Mouse (Mus musculus) embryonic facial prominence, embryonic 11.5 days (tissue): ENCODE data around the gene Foxp4. TPM values are rescaled to one million over a fixed set of nuclear protein-coding genes. Genes with fewer than 3 reads are reported as not detected.
A peak's percentile ranks its signal among the peaks of the same experiment; 100 is the strongest.

Experiments used
- ATAC-seq: fragments of 200-750 bp; cut with Nextera tagmentation; replicated peaks from 2 replicates; pipeline ENCODE4 v1.8.0; 2017; ENCODE audit warnings: low read depth; ENCODE audit not compliant: insufficient number of reproducible peaks, low FRiP score, low TSS enrichment
- DNase-seq: peaks from one replicate; pipeline ENCODE4 v3.0.0-alpha.2; 2015; ENCODE audit warnings: low spot score
- H3K27ac ChIP-seq: fragments of 300-500 bp; sonication (generic); replicated peaks from 2 replicates; pipeline ENCODE4 v1.5.1; 2014; ENCODE audit warnings: mild to moderate bottlenecking, low read depth, low read length, control low read depth
- H3K27me3 ChIP-seq: fragments of 300-500 bp; sonication (generic); 2 replicates; pipeline ENCODE4 v1.6.1; 2014; ENCODE audit warnings: mild to moderate bottlenecking, low read length, moderate library complexity, mixed read lengths; ENCODE audit not compliant: control insufficient read depth, insufficient read depth
- H3K36me3 ChIP-seq: fragments of 300-500 bp; sonication (generic); replicated peaks from 2 replicates; pipeline ENCODE4 v1.6.1; 2014; ENCODE audit warnings: low read depth, mild to moderate bottlenecking, low read length, moderate library complexity, mixed read lengths; ENCODE audit not compliant: control insufficient read depth, insufficient read depth
- H3K4me1 ChIP-seq: fragments of 300-500 bp; sonication (generic); 2 replicates; pipeline ENCODE4 v1.6.1; 2014; ENCODE audit warnings: low read length, mixed read lengths; ENCODE audit not compliant: control insufficient read depth, insufficient read depth
- H3K4me2 ChIP-seq: fragments of 300-500 bp; sonication (generic); 2 replicates; pipeline ENCODE4 v1.6.1; 2014; ENCODE audit warnings: low read depth, mild to moderate bottlenecking, control low read depth, low read length, moderate library complexity
- H3K4me3 ChIP-seq: fragments of 300-500 bp; sonication (generic); 2 replicates; pipeline ENCODE4 v1.5.1; 2014; ENCODE audit warnings: low read depth, low read length, control low read depth
- H3K9ac ChIP-seq: fragments of 300-500 bp; sonication (generic); replicated peaks from 2 replicates; pipeline ENCODE4 v1.6.1; 2014; ENCODE audit warnings: mild to moderate bottlenecking, control low read depth, low read length
- H3K9me3 ChIP-seq: fragments of 300-500 bp; sonication (generic); replicated peaks from 2 replicates; pipeline ENCODE4 v1.6.1; 2016; ENCODE audit warnings: mild to moderate bottlenecking, low read length, inconsistent platforms, mixed read lengths; ENCODE audit not compliant: control insufficient read depth
- WGBS: fragments of 180-500 bp; shearing (Covaris S2); extraction: QIAGEN DNeasy Blood & Tissue Kit; methylation state at CpG from one replicate; pipeline ENCODE4 v1.1.7; 2014; 5-methylcytosine and 5-hydroxymethylcytosine counted together
- polyA plus RNA-seq: library from polyadenylated mRNA; unstranded; fragments of >200 nt; fragmentation: Nextera tagmentation; extraction: Ambion mirVana; gene quantifications from 2 replicates; pipeline ENCODE4 v1.2.1, GENCODE M21; 2014

Foxp4 gene
- polyA plus RNA-seq, 1 experiment from 2014 or later: 29.0 TPM

- Histone ChIP-seq H3K4me1 (peaks cover 4% of the 10 kb centered on the region), H3K27ac (peak overlapping the region; percentile 61), H3K9me3 (no peaks in the 10 kb centered on the region), H3K9ac (no peak overlapping the region), H3K27me3 (no peaks in the 10 kb centered on the region), H3K36me3 (peaks cover 7% of the 10 kb centered on the region), H3K4me2 (peak overlapping the region; percentile 19; the same call in 1 of the 2 replicates), H3K4me3 (no peak overlapping the region)
- ATAC-seq (no peak), DNase-seq (peak; percentile 55)
- 51% methylated on average over 8 of the region's 8 CpGs for WGBS
Observed at GRCm38 (mm10) chr17:47821339-47821738, 103.1 kb downstream of the Foxp4 start.

GRCm38 (mm10) chr17:47818038-47818725 is 106.3 kb downstream of the Foxp4 start:
- Histone ChIP-seq H3K36me3 (peaks cover 12% of the 10 kb centered on the region), H3K27ac (no peak overlapping the region), H3K9ac (no peak overlapping the region), H3K4me2 (no peak overlapping the region), H3K9me3 (no peaks in the 10 kb centered on the region), H3K27me3 (no peaks in the 10 kb centered on the region), H3K4me3 (no peak overlapping the region), H3K4me1 (peaks cover 17% of the 10 kb centered on the region)
- 86% methylated on average over 13 of the region's 13 CpGs for WGBS
- no peak for ATAC-seq
- DNase-seq: no peak

Other genes starting within 250 kb of the Foxp4 start
- gene Tomm6, start 236.3 kb downstream of the Foxp4 start, polyA plus RNA-seq: 394 and 398 TPM in 2 replicates
- 3.5 and 3.6 TPM in 2 replicates for gene Frs3, start 235.6 kb downstream of the Foxp4 start, polyA plus RNA-seq
- gene Gm21981, start 230.2 kb downstream of the Foxp4 start, polyA plus RNA-seq: 1.7 and 2.4 TPM in 2 replicates
- 0.27 and 0.89 TPM in 2 replicates for gene Prickle4, start 229.9 kb downstream of the Foxp4 start, polyA plus RNA-seq
- gene Pgc, start 197.8 kb downstream of the Foxp4 start, polyA plus RNA-seq: 0.15 TPM in 1 of 2 replicates, not detected in the other
- gene Tfeb, start 187.6 kb downstream of the Foxp4 start, polyA plus RNA-seq: 2.1 and 2.8 TPM in 2 replicates
- gene Mdfi, start 90.0 kb downstream of the Foxp4 start, polyA plus RNA-seq: 75.2 and 95.7 TPM in 2 replicates
- gene 1700122O11Rik, start 113.6 kb upstream of the Foxp4 start, polyA plus RNA-seq: not detected in 2 replicates
- gene 1700067P10Rik, start 164.7 kb upstream of the Foxp4 start, polyA plus RNA-seq: not detected in 2 replicates
- gene 9830107B12Rik, start 221.6 kb upstream of the Foxp4 start, polyA plus RNA-seq: not detected in 2 replicates
- gene A530064D06Rik, start 242.6 kb upstream of the Foxp4 start, polyA plus RNA-seq: 0.24 TPM in 1 of 2 replicates, not detected in the other